Mouse (Mus musculus): ENCODE measurements at regions not wholly inside any gene's neighbourhood (a gene's known extent, or its start where the extent isn't known, plus 50 kb on each side); places are given as distances from the start of the nearest gene placed in this dataset.

- H3K4me3 ChIP-seq (ENCODE audit: low read length): no peak overlapping the region
- 47% methylated on average over 13 of the region's 13 CpGs for WGBS
- H3K4me1 ChIP-seq (ENCODE audit: control insufficient read depth, insufficient read depth, low read length): no peaks in the 10 kb centered on the region
- H3K27ac ChIP-seq (ENCODE audit: low read depth, low read length): no peak overlapping the region
- H3K4me2 ChIP-seq (replicated peaks; ENCODE audit: low read depth, low read length): no peak overlapping the region
- H3K36me3 ChIP-seq (ENCODE audit: control insufficient read depth, insufficient read depth, low read length): no peaks in the 10 kb centered on the region
- no peaks in the 10 kb centered on the region for H3K27me3 ChIP-seq (ENCODE audit: control insufficient read depth, insufficient read depth, low read length)
- H3K9ac ChIP-seq (ENCODE audit: low read depth, low read length): no peak overlapping the region
- H3K9me3 ChIP-seq (ENCODE audit: control insufficient read depth, low read length): no peaks in the 10 kb centered on the region
- no peak for ATAC-seq (ENCODE audit: low FRiP score, low TSS enrichment)
These were observed 139.5 kb upstream of the Nabp1 start for GRCm38 (mm10) chr1:51617502-51618251.

GRCm38 (mm10) chr1:51616091-51616490 lies 137.9 kb upstream of the Nabp1 start:
- ATAC-seq (ENCODE audit: low FRiP score, low TSS enrichment): no peak
- no peak overlapping the region for H3K9ac ChIP-seq (ENCODE audit: low read depth, low read length)
- H3K27ac ChIP-seq (ENCODE audit: low read depth, low read length): no peak overlapping the region
- no peaks in the 10 kb centered on the region for H3K4me1 ChIP-seq (ENCODE audit: control insufficient read depth, insufficient read depth, low read length)
- no peaks in the 10 kb centered on the region for H3K9me3 ChIP-seq (ENCODE audit: control insufficient read depth, low read length)
- no peaks in the 10 kb centered on the region for H3K36me3 ChIP-seq (ENCODE audit: control insufficient read depth, insufficient read depth, low read length)
- no peak overlapping the region for H3K4me3 ChIP-seq (ENCODE audit: low read length)
- no peak overlapping the region for H3K4me2 ChIP-seq (replicated peaks; ENCODE audit: low read depth, low read length)
- H3K27me3 ChIP-seq (ENCODE audit: control insufficient read depth, insufficient read depth, low read length): no peaks in the 10 kb centered on the region
- WGBS: 97% methylated on average over 1 of the region's 1 CpGs

- ATAC-seq (ENCODE audit: low FRiP score, low TSS enrichment): no peak
- no peak overlapping the region for H3K27ac ChIP-seq (ENCODE audit: low read depth, low read length)
- H3K4me2 ChIP-seq (replicated peaks; ENCODE audit: low read depth, low read length): no peak overlapping the region
- H3K4me1 ChIP-seq (ENCODE audit: control insufficient read depth, insufficient read depth, low read length): no peaks in the 10 kb centered on the region
- no peak overlapping the region for H3K9ac ChIP-seq (ENCODE audit: low read depth, low read length)
- no peaks in the 10 kb centered on the region for H3K36me3 ChIP-seq (ENCODE audit: control insufficient read depth, insufficient read depth, low read length)
- no peaks in the 10 kb centered on the region for H3K9me3 ChIP-seq (ENCODE audit: control insufficient read depth, low read length)
- H3K27me3 ChIP-seq (ENCODE audit: control insufficient read depth, insufficient read depth, low read length): no peaks in the 10 kb centered on the region
- 33% methylated on average over 6 of the region's 6 CpGs for WGBS
- H3K4me3 ChIP-seq (ENCODE audit: low read length): no peak overlapping the region
These were observed 137.3 kb upstream of the Nabp1 start for GRCm38 (mm10) chr1:51615523-51615922.

- Histone ChIP-seq H3K9me3 (ENCODE audit: control insufficient read depth, low read length) (no peaks in the 10 kb centered on the region), H3K4me3 (ENCODE audit: low read length) (no peak overlapping the region), H3K4me1 (ENCODE audit: control insufficient read depth, insufficient read depth, low read length) (no peaks in the 10 kb centered on the region), H3K27ac (ENCODE audit: low read depth, low read length) (no peak overlapping the region), H3K4me2 (replicated peaks; ENCODE audit: low read depth, low read length) (no peak overlapping the region), H3K36me3 (ENCODE audit: control insufficient read depth, insufficient read depth, low read length) (no peaks in the 10 kb centered on the region), H3K27me3 (ENCODE audit: control insufficient read depth, insufficient read depth, low read length) (no peaks in the 10 kb centered on the region), H3K9ac (ENCODE audit: low read depth, low read length) (no peak overlapping the region)
- ATAC-seq (ENCODE audit: low FRiP score, low TSS enrichment): no peak
These were observed 136.5 kb upstream of the Nabp1 start for GRCm38 (mm10) chr1:51614700-51615099.

GRCm38 (mm10) chr1:51609295-51609694 lies 131.1 kb upstream of the Nabp1 start:
- Histone ChIP-seq H3K4me2 (replicated peaks; ENCODE audit: low read depth, low read length) (no peak overlapping the region), H3K9me3 (ENCODE audit: control insufficient read depth, low read length) (no peaks in the 10 kb centered on the region), H3K4me1 (ENCODE audit: control insufficient read depth, insufficient read depth, low read length) (no peaks in the 10 kb centered on the region), H3K36me3 (ENCODE audit: control insufficient read depth, insufficient read depth, low read length) (no peaks in the 10 kb centered on the region), H3K4me3 (ENCODE audit: low read length) (no peak overlapping the region), H3K27me3 (ENCODE audit: control insufficient read depth, insufficient read depth, low read length) (no peaks in the 10 kb centered on the region), H3K9ac (ENCODE audit: low read depth, low read length) (no peak overlapping the region), H3K27ac (ENCODE audit: low read depth, low read length) (no peak overlapping the region)
- 87% methylated on average over 5 of the region's 5 CpGs for WGBS
- ATAC-seq (ENCODE audit: low FRiP score, low TSS enrichment): no peak

DNA sequence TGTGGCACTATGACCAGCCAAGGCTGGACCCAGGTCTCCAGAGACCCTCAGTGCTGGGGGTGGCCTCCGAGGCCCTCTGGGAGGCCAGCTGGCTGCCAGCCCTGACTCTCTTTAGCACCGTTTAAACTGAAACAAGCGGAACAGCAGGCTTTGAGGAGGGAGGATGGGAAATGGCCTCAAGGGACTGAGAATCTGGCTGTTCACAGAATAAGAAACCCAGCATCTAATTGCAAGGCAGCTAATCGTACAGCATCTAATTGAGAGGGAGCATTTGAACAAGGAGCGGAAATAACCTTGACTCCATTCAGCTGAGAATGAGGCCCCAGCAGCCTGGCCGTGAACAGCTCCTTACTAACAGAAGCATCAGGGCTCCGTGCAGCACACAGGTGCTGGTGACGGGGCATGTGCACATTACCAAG lies 129.2 kb upstream of the Nabp1 start:
- no peak overlapping the region for H3K4me2 ChIP-seq (replicated peaks; ENCODE audit: low read depth, low read length)
- WGBS: 42% methylated on average over 8 of the region's 8 CpGs
- no peak overlapping the region for H3K4me3 ChIP-seq (ENCODE audit: low read length)
- peak; percentile 62; the same call in 1 of the 2 replicates for ATAC-seq (ENCODE audit: low FRiP score, low TSS enrichment)
- no peaks in the 10 kb centered on the region for H3K4me1 ChIP-seq (ENCODE audit: control insufficient read depth, insufficient read depth, low read length)
- no peak overlapping the region for H3K27ac ChIP-seq (ENCODE audit: low read depth, low read length)
- H3K36me3 ChIP-seq (ENCODE audit: control insufficient read depth, insufficient read depth, low read length): no peaks in the 10 kb centered on the region
- H3K9me3 ChIP-seq (ENCODE audit: control insufficient read depth, low read length): no peaks in the 10 kb centered on the region
- no peaks in the 10 kb centered on the region for H3K27me3 ChIP-seq (ENCODE audit: control insufficient read depth, insufficient read depth, low read length)
- H3K9ac ChIP-seq (ENCODE audit: low read depth, low read length): no peak overlapping the region

DNA sequence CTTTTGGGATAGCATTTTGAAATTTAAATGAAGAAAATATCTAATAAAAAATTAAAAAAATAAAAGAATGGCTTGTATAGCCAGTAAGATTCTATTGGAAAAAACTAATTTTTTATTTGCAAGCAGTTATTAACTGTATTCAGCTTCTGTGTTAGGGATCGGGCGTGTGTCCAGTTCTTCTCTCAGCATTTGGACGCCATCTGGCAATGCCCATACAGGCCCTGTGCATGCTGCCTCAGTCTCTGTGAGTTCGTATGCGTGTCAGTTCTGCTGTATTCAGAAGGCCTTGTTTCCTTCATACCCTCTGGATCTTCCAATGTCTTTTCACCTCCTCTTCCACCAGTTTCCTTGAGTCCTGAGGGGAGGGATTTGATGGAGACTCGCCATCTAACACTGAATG lies 123.8 kb upstream of the Nabp1 start:
- Histone ChIP-seq H3K4me3 (ENCODE audit: low read length) (no peak overlapping the region), H3K36me3 (ENCODE audit: control insufficient read depth, insufficient read depth, low read length) (no peaks in the 10 kb centered on the region), H3K27me3 (ENCODE audit: control insufficient read depth, insufficient read depth, low read length) (no peaks in the 10 kb centered on the region), H3K4me2 (replicated peaks; ENCODE audit: low read depth, low read length) (no peak overlapping the region), H3K9me3 (ENCODE audit: control insufficient read depth, low read length) (no peaks in the 10 kb centered on the region), H3K4me1 (ENCODE audit: control insufficient read depth, insufficient read depth, low read length) (no peaks in the 10 kb centered on the region), H3K27ac (ENCODE audit: low read depth, low read length) (no peak overlapping the region), H3K9ac (ENCODE audit: low read depth, low read length) (no peak overlapping the region)
- no peak for ATAC-seq (ENCODE audit: low FRiP score, low TSS enrichment)
- WGBS: 92% methylated on average over 6 of the region's 6 CpGs

- Histone ChIP-seq H3K4me2 (replicated peaks; ENCODE audit: low read depth, low read length) (no peak overlapping the region), H3K27ac (ENCODE audit: low read depth, low read length) (no peak overlapping the region), H3K36me3 (ENCODE audit: control insufficient read depth, insufficient read depth, low read length) (no peaks in the 10 kb centered on the region), H3K4me1 (ENCODE audit: control insufficient read depth, insufficient read depth, low read length) (no peaks in the 10 kb centered on the region), H3K9me3 (ENCODE audit: control insufficient read depth, low read length) (no peaks in the 10 kb centered on the region), H3K27me3 (ENCODE audit: control insufficient read depth, insufficient read depth, low read length) (no peaks in the 10 kb centered on the region), H3K4me3 (ENCODE audit: low read length) (no peak overlapping the region), H3K9ac (ENCODE audit: low read depth, low read length) (no peak overlapping the region)
- WGBS: 37% methylated on average over 7 of the region's 7 CpGs
- ATAC-seq (ENCODE audit: low FRiP score, low TSS enrichment): no peak
These were observed 122.2 kb upstream of the Nabp1 start for GRCm38 (mm10) chr1:51600425-51600824.

DNA sequence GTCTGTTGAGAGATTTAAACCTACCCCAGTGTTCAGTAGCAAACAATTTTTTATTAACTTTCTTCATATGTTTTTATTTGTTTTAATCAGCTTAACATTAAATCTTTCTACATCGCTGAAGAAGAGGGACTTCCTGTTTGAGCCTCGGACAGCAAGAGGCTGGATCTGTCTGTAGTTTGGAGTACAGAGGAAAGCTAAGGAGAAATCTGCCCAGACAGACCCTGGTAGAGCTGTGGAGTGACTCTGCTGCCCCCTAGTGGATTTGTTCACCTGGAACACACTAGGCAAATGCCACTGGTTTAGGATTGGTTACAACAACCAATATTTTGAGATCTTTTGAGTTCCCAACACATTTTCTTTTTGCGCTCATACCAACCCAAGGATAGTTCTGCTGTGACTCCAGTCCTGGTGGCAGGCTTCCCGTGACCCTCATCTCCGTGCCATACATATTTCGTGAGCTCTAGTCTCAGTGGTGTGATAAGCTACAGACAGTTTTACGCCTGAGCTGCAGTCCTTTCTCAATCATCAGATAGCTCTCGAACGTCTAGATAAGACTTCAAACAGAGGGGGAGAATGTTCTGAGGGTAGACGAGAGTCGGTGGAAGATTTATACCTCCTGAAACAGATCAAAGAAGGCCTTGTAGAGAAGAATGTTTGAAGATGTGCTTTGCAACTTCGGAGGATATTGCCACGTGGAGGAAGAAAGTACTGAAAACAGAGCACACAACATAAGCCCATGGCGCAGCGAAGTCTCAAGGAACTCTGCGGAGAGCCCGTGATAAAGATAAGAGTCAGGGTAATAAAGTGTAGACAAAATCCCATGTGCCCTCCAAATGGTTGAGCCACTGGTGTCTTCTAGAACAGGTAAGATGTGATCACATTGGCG lies 119.0 kb upstream of the Nabp1 start:
- Histone ChIP-seq H3K9me3 (ENCODE audit: control insufficient read depth, low read length) (no peaks in the 10 kb centered on the region), H3K4me2 (replicated peaks; ENCODE audit: low read depth, low read length) (peak overlapping the region; percentile 32; the same call in 1 of the 2 replicates), H3K4me1 (ENCODE audit: control insufficient read depth, insufficient read depth, low read length) (0 out of 2 replicates have a peak, but pooled peaks cover 3% of the 10 kb centered on the region), H3K36me3 (ENCODE audit: control insufficient read depth, insufficient read depth, low read length) (no peaks in the 10 kb centered on the region), H3K27ac (ENCODE audit: low read depth, low read length) (no peak overlapping the region), H3K4me3 (ENCODE audit: low read length) (0 out of 2 replicates have a peak overlapping the region, but pooled peaks have one; percentile 9), H3K27me3 (ENCODE audit: control insufficient read depth, insufficient read depth, low read length) (no peaks in the 10 kb centered on the region), H3K9ac (ENCODE audit: low read depth, low read length) (no peak overlapping the region)
- WGBS: 33% methylated on average over 18 of the region's 18 CpGs
- ATAC-seq (ENCODE audit: low FRiP score, low TSS enrichment): peak; percentile 96

Measured in kidney, embryonic 14.5 days (tissue).